Mouse (Mus musculus) monocyte, adult 5-6 weeks (primary cell): ENCODE data around the gene Aars2. TPM values are rescaled to one million over a fixed set of nuclear protein-coding genes. Genes with fewer than 3 reads are reported as not detected.

Source experiments
- ATAC-seq: fragments of 153-309, 156-312 bp; replicated peaks from 2 replicates; pipeline ENCODE4 v1.8.0; 2017; ENCODE audit warnings: mild to moderate bottlenecking; ENCODE audit not compliant: low TSS enrichment, insufficient number of reproducible peaks, severe bottlenecking, poor library complexity, low FRiP score
- total RNA-seq: library from RNA; stranded (forward); fragments of 200-1000, 200-491, 200-594 nt; gene quantifications from 3 replicates; pipeline ENCODE4 v1.2.3, GENCODE M21; 2017

Gene Aars2
- total RNA-seq, 1 experiment from 2014 or later = 4.3 TPM

DNA sequence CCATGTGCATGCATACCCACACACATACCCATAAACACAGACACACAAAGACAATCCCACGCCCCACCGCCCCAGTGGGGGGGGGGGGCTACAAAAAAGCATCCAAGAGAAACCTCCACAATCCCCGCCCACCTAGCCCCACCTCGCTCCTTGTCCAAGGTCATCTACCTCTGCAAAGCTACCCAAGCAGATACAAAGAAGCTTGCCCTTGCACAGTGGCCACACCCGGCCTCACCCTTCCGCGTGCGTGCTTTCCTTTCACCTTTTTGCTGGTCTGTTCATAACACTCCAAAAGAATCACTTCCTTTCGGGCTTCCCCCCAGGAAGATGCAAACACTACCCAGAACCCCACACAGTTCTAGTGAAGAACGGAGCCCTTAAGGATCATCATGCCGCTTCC lies 11.2 kb upstream of the Aars2 start:
- no peak for ATAC-seq

DNA sequence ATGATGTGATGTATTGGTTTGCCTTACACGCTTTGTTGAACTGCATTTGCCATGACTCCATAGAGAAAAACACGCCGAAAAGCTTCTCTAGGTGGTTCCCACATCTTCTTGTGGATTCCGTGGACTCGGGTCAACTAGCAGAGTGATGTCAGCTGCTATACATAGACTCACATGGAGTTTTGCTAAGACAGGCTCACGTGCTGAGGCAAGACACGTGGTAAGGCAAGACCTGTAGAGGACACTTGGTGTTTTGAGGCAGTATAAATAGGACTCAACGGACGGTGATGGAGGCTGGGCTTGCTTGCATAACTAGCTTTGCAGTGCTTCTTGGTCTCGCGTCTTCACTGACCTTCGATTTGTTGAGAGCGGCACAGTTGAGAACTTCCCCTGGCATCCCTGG lies 8.2 kb upstream of the Aars2 start:
- no peak for ATAC-seq

DNA sequence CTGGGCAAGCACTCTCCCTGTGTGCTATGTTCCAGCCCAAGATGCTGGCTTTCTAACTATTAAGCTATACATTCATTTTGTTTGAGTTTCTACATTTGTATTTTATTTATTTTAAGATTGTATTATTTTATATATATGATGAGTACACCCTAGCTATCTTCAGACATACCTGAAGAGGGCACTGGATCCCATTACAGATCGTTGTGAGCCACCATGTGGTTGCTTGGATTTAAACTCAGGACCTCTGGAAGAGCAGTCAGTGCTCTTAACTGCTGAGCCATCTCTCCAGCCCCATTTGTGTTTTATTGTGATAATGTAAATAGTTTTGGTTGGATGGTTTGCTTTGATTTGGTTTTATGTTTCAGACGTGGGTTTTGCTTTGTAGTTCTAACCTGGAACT lies 7.1 kb upstream of the Aars2 start:
- no peak for ATAC-seq

DNA sequence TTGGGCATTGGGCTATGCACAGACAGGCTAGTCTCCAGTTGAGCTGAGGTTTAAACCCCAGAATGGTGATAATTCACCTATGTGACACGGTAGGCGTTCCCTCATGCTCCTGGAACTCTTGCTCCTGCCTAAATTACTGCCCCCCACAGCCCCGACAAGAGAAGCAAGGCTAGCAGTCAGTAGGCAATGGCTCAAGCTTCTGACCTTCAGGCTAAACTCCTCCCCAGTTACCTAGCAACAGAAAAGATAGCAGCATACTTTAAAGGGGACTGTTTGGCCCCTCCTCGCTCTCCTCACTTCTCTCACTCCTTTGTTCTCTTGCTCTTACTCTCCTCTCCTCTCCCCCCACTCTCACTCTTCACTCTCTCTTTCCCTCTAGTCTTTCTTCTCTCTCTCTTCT lies 5.7 kb upstream of the Aars2 start:
- no peak for ATAC-seq

DNA sequence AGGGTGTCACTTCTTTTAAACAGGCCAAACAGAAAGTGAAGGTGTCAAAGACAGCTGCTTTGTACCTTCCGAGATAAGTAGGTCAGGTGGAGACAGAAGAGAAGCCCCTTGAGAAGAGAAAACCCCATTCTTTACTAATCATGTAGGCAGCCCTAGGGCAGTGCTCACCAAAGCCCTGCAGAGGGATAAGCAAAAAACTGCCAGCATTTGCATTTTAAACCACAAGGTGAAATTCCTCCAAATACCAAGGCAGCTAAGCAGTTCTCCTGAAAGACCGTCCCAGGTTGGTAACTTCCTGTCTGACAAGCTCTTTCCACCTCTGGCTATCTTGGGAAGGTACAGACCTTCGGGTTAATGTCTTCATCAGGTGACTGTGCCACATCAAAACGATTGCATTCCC lies 4.3 kb upstream of the Aars2 start:
- ATAC-seq = no peak

DNA sequence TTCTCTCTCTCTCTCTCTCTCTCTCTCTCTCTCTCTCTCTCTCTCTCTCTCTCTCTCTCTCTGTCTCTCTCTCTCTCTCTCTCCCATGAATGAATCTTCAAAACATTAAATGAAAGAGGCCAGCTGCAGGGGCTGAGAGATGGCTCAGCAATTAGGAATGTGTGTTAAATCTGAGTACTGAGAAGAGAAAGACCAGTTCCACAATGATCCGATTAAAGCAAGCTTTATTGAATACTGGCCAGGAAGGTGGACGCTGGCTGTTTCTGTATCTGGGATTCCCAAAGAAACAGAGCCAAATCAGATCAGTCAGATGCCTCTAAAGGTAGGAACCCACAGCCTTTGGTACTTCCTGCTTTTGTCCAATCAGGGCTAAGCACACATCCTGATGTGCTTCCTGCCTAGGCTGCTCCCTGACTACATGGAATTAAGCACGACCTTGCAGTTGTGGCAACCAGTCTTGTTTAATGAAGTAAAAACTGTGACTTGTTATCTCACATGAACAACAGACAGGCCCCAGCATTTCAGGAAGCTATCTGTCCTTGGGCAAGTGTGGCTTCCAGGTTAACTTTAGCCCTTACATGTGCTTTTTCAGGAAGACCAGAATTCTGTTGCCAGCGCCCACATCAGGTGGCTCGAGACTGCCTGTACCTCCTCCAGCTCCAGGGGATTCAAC lies 3.2 kb upstream of the Aars2 start:
- no peak for ATAC-seq

DNA sequence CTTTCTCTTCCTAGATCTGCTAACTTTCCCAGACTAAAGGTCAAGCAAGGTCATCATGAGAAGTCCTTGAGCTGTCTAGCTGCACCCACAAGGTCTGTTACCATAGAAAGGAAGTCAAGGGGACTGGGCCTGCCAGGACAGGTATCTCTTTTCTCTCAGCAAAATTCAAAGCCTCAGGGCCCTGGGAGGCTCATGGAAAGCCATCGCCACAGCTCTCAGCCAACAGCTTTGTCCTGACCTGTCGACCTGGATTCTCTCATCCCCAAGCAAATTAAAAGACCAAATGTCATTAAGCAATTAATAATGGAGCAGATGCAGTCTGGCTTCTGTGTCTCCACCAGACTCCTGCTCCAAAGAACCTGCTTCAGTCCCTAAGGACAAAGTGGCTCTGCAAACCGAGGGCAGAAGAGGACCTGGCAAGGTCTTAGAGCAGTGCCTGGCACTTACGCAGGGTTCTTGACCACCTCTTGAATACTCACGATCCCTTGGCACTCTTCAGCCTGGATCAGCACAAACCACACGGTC lies 638 bp upstream of the Aars2 start:
- no peak for ATAC-seq

DNA sequence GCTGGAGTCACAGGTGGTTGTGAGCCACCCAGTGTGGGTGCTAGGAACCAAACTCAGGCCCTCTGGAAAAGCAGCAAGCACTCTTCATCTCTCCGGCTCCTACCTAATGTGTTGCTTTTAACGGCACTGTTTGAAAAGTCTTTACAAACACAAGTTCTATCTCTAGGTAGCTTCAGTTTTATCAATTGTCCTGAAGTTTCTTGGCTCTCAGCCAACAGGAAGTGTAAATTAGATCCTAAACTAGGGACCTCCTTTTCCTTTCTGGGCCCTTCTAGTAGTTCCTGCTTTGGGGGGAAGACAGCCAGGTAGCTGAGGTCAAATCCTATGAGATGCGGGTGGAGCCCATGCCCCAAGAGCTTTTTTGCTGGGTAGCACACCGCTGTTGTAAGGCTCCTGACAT lies 4.2 kb downstream of the Aars2 start:
- ATAC-seq = no peak

DNA sequence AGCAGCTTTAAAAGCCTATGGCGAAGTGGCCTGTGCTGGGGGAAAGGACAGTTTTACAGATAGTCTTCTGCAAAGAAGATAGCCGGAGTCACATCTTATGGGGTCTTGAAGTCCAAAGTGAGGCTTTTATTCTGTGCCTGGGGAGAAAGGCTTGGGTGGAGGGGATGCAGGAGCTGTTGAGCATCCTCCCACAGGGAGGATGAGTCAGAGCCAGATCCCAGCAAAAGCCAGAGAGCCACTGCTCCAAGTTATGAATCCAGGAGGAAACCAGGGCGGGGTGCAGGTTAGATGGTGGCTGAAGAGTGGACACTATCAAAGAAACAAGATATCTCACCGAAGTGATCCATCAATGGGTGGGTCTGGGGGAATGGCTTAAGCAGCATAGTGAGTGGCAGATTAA lies 5.1 kb downstream of the Aars2 start:
- ATAC-seq = no peak

DNA sequence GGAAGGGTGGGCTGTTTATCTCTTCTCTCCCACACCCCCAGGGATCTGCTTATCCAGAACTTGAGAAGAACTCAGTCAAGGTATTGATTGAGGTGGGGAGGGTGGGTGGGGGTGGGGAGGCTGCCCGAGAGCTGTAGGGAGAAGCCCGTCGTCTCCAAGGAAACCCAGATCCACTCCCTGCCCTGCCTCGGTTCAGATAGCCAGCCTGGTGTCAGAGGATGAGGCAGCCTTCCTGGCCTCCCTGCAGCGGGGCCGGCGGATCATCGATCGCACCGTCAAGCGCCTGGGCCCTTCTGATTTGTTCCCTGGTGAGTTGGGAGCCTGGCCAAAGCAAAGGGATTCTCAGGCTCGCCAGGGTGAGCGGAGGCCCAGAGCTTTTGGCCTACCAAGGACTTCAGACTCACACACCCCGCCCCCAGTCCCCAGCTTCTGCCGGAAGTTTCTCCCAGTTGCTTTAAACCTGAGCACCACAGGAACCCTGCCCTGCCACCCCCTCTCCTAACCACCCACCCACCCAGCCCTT lies 8.6 kb downstream of the Aars2 start:
- ATAC-seq = no peak

DNA sequence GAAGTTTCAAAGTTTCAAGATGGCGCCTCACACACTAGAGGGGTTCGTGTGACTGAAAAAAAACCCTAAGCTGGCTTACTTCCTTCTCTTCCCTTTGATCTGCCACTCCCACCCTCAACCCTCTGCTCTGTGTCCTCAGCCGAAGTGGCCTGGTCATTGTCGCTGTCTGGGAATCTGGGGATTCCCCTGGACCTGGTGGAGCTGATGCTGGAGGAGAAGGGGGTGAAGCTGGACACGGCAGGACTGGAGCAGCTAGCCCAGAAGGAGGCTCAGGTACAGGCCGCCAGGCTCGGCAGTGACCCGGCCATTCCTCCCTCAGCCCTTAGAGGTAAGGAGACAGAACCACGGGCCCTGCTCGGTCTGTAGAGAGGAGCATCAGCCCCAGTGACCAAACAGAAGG lies 9.2 kb downstream of the Aars2 start:
- no peak for ATAC-seq

DNA sequence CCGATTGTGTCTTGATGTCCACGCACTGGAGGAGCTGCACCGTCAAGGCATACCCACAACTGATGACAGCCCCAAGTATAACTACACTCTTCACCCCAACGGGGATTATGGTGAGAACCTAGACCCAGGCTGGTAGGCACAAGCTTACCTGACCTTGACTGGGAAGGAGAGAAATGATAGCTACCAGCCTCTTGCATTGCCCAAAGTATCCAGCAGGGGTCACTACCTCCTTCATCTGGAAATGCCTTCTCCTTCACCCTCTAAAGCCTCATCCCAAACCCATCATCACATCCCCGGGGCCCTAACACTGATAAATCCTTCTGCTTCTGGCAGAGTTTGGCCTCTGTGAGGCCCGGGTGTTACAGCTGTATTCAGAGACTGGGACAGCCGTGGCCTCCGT lies 9.8 kb downstream of the Aars2 start:
- peak; percentile 60 for ATAC-seq

DNA sequence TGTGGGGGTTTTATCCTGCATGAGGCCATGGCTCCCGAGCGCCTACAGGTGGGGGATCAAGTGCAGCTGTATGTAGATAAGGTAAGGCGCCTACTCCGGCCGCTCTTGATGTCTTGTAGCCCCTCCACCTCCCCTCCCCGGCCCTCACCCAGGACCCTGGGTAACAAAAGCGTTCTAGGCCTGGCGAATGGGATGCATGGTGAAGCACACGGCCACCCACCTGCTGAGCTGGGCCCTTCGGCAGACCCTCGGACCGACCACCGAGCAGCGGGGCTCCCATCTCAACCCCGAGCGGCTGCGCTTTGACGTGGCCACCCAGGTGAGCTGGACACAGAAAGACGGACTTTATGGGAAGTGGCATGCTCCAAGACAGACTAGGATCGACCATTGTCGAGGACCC lies 10.5 kb downstream of the Aars2 start:
- ATAC-seq = no peak

DNA sequence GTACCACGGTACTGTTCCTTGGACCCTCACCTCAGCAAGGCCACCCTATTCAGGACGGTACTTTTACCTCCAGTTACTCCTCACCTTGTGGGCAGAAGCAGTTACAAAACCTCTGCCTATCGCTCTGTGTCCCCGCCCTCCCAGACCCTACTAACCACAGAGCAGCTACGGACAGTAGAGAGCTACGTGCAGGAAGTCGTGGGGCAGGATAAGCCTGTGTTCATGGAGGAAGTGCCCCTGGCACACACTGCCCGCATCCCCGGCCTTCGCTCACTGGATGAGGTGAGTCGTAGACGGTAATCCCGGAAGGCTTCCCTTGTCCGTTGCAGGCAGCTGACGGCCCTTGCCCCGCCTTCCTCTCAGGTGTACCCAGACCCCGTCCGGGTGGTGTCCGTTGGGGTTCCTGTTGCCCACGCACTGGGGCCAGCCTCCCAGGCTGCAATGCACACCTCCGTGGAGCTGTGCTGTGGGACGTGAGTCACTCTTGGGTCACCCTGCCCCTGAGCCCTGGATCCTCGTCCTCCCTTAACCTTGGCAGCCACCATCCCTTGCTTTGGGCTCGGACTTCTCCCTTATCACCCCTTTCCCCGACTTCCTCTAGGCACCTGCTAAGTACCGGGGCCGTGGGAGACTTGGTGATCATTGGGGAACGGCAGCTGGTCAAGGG lies 11.0 kb downstream of the Aars2 start:
- ATAC-seq = no peak

DNA sequence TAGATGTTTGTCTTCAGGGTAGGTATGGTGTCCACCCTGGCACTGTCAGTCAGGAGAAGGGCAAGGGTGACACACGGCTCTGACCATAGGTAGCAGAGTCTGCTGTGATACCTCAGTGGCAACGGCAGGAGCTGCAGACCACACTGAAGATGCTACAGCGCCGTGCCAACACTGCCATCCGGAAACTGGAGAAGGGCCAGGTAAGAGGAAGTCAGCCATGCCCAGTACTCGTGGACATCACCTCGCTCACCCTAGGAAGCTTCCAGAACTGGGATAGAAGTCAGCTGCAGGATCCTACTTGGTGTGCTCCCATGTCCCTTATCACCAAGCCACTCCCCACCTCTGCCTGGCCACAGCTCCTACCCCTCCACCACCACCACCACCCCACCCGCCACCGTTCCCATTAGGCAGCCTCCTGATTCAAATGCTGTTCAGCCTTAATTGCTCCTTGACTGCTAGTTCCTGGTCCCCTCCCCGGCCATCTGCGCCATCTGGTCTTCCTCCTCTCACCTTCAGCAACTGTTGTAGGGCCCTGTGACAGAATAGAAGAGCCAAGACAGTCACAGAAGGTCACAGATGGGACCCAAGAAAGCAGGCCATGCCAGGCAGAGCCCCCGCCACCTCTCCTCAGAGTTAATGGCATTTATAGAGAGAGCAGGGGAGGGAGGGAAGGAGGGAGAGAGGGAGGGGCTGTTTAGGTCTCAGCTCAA lies 12.3 kb downstream of the Aars2 start:
- ATAC-seq = no peak

DNA sequence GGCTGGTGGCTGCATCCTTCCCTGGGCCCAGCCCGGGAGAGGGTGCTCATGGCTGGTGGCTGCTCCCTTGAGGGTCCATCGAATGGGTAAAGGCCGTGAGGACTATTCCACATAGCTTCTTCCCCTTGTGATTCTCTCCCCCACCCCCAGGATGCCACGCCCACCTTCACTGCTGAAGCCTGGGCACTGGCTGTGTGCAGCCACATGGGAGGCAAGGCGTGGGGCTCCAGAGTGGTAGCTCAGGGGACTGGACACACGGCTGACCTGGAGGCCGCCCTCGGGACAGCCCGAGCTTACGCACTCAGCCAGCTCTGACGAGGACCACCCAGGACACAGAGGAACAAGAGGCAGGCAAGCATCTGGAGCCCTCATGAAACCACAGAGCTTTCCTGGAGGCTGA lies 13.5 kb downstream of the Aars2 start:
- ATAC-seq = no peak

DNA sequence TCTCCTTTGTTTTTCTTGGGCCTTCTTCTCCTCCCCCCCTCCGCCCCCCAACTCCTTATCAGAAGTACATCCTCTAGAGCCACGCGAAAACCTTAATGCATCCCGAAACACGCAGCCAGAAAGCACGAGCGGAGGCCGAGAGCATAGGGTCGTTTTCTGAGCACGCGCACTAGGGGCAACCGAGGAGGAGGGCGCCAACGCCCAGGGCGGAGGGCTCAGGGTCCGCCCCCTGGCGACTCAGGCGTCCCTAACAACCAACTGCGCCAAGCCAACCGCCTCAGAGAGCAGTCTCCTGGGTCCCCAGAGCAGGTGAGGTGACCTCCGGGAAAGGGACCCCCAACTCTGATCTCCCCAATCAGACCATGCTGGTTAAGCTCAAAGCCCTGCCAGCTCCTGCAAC lies 16.6 kb downstream of the Aars2 start, which contains the start of gene Tcte1:
TSS of gene Tcte1 (plus strand) at position 172 of the 400 bp plus-strand sequence.
- ATAC-seq = no peak

DNA sequence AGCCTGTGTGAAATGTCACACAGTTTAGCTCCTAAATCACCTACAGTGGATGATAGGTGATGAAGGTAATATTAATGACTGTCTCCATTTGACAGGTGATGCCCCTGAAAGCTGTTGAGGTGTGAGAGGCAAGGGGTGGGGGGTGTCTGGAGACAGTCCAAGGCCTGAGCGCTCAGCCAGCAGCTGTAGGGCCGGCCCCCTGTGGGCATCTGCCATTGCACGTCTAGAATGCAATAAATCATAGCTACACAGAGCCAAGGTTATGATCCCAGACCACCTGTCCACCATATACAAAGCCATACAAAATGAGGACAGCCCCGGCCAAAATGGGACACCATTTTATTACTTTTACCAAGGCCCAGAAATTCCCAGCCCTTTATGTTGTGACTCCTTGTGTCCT lies 18.3 kb downstream of the Aars2 start:
- ATAC-seq = no peak

DNA sequence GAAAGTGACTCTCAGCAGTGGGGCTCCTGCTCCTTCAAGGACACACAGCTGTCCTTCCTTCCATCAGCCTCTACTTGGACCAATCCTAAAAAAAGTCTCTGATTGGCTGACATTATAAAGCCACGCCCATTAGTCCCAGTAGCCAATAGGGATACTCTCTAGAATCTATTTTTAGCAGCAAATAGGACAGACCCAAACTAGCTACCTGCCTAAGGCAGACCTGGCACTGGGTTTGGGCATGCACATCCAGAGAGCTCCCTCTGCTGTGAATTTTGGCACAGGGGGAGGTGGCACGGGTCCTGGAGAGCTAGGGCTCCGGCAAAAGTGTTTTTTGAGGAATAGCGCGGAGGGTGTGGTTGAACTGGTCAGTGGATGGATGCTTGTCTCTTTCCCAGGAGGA lies 19.9 kb downstream of the Aars2 start:
- ATAC-seq = no peak

DNA sequence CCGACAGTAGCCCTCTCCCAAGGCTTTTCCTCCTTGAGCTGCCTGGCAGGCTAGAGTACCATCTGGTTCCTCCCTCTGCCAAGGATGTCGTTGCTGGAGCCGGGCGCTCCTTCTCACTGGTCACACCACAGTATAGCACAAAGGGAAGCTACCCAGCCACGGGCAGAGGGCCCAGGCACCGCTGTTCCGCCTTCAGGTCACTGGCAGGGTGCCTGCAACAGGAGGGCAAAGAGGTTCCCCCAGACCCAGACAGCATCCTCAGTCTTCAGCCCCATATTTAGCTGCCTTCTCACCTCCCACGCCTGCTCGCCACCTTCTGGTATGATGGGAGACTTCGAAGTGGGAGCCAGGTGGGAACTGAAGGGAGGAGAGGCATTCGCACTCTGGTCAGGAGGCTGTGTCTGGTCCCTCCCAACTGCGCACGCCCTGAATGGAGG lies 23.7 kb downstream of the Aars2 start:
- no peak for ATAC-seq
